Mouse (Mus musculus): Measurements from ENCODE around the gene Nup214. TPM values are rescaled to one million over a fixed set of nuclear protein-coding genes. Genes with fewer than 3 reads are reported as not detected.

Gene Nup214
- polyA plus RNA-seq, 1 experiment from 2014 or later, result 40.5 TPM

- Histone ChIP-seq H3K27me3 (no peaks in the 10 kb centered on the region), H3K9me3 (replicated peaks) (no peaks in the 10 kb centered on the region), H3K4me1 (replicated peaks) (peaks cover 9% of the 10 kb centered on the region; the same call in 1 of the 2 replicates), H3K4me2 (no peak overlapping the region), H3K9ac (no peak overlapping the region), H3K36me3 (replicated peaks) (no peaks in the 10 kb centered on the region), H3K4me3 (replicated peaks) (no peak overlapping the region), H3K27ac (replicated peaks) (no peak overlapping the region)
- no peak for ATAC-seq (ENCODE audit: insufficient read depth)
- WGBS (ENCODE audit: insufficient replicate concordance), result 75% methylated on average over 7 of the region's 7 CpGs
Measured at GRCm38 (mm10) chr2:31963491-31963890, 10.7 kb upstream of the Nup214 start.

GRCm38 (mm10) chr2:31964191-31964590 is 10.0 kb upstream of the Nup214 start:
- no peaks in the 10 kb centered on the region for H3K9me3 ChIP-seq (replicated peaks)
- H3K4me2 ChIP-seq, result no peak overlapping the region
- H3K4me3 ChIP-seq (replicated peaks), result no peak overlapping the region
- WGBS (ENCODE audit: insufficient replicate concordance), result 79% methylated on average over 3 of the region's 3 CpGs
- H3K27me3 ChIP-seq, result no peaks in the 10 kb centered on the region
- H3K9ac ChIP-seq, result no peak overlapping the region
- no peak for ATAC-seq (ENCODE audit: insufficient read depth)
- H3K27ac ChIP-seq (replicated peaks), result no peak overlapping the region
- H3K4me1 ChIP-seq (replicated peaks), result 0 out of 2 replicates have a peak, but pooled peaks cover 9% of the 10 kb centered on the region
- no peaks in the 10 kb centered on the region for H3K36me3 ChIP-seq (replicated peaks)

- no peaks in the 10 kb centered on the region for H3K36me3 ChIP-seq (replicated peaks)
- H3K27me3 ChIP-seq, result no peaks in the 10 kb centered on the region
- H3K4me1 ChIP-seq (replicated peaks), result 0 out of 2 replicates have a peak, but pooled peaks cover 9% of the 10 kb centered on the region
- no peak for ATAC-seq (ENCODE audit: insufficient read depth)
- H3K27ac ChIP-seq (replicated peaks), result no peak overlapping the region
- no peaks in the 10 kb centered on the region for H3K9me3 ChIP-seq (replicated peaks)
- no peak overlapping the region for H3K4me2 ChIP-seq
- H3K9ac ChIP-seq, result no peak overlapping the region
- no peak overlapping the region for H3K4me3 ChIP-seq (replicated peaks)
Measured at GRCm38 (mm10) chr2:31965110-31965509, 9.1 kb upstream of the Nup214 start.

DNA sequence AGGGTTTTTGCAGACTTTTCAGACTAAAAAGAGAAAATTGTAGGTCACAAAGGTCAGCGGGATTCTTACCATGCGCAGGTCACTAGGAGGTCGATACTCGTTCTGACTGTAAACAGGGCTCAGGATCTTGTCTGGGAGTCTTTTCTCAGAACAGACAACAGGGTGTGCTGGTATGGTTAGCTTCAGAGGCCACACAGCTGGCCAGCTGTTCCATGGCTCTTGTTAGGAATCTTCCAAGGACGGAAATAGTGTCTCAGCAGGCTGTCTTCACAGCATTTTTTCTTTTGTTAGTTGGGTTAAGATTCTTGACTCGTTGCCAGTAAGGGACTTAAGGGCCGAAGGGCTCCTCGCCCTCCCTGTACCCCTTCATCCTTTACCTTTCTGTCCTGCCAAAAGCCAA is 7.4 kb upstream of the Nup214 start:
- H3K27ac ChIP-seq (replicated peaks), result no peak overlapping the region
- 70% methylated on average over 8 of the region's 8 CpGs for WGBS (ENCODE audit: insufficient replicate concordance)
- H3K4me2 ChIP-seq, result no peak overlapping the region
- no peaks in the 10 kb centered on the region for H3K9me3 ChIP-seq (replicated peaks)
- H3K27me3 ChIP-seq, result peaks cover 11% of the 10 kb centered on the region; the same call in 1 of the 2 replicates
- no peak for ATAC-seq (ENCODE audit: insufficient read depth)
- H3K36me3 ChIP-seq (replicated peaks), result no peaks in the 10 kb centered on the region
- no peak overlapping the region for H3K9ac ChIP-seq
- no peak overlapping the region for H3K4me3 ChIP-seq (replicated peaks)
- 0 out of 2 replicates have a peak, but pooled peaks cover 4% of the 10 kb centered on the region for H3K4me1 ChIP-seq (replicated peaks)

GRCm38 (mm10) chr2:31972589-31972988 is 1.6 kb upstream of the Nup214 start:
- Histone ChIP-seq H3K9me3 (replicated peaks) (no peaks in the 10 kb centered on the region), H3K4me1 (replicated peaks) (peaks cover 31% of the 10 kb centered on the region), H3K36me3 (replicated peaks) (peaks cover 13% of the 10 kb centered on the region), H3K27me3 (peaks cover 11% of the 10 kb centered on the region; the same call in 1 of the 2 replicates), H3K4me3 (replicated peaks) (no peak overlapping the region), H3K4me2 (no peak overlapping the region), H3K27ac (replicated peaks) (no peak overlapping the region), H3K9ac (no peak overlapping the region)
- 59% methylated on average over 4 of the region's 4 CpGs for WGBS (ENCODE audit: insufficient replicate concordance)
- ATAC-seq (ENCODE audit: insufficient read depth), result no peak

DNA sequence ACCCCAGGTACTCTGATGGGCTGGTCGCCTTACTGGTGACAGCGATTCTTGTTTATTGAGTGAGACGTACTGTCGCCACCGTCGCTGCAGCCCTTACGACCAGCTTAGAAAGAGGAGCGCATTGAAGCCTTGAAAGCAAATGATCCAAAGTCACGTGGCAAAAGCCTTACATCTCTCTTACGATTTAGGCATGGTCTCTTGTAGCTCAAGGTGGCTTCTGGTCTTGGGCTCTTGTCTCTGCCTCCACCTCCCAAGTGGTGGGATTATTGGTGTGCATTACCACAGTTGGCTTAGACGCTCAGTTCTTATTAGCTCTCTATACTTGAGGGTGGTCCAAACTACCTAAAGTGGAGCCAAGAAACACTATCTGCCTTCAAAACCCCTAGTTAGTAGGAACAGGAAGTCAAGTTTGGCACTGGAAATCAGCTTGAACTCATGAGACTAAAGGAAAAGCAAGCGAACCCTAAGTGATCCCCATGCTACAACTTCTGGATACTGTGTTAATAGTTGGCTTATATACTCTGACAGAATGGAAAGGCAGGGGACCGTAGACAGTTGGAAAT is 654 bp downstream of the Nup214 start:
- H3K4me3 ChIP-seq (replicated peaks), result peak overlapping the region; percentile 83
- no peak for ATAC-seq (ENCODE audit: insufficient read depth)
- no peaks in the 10 kb centered on the region for H3K9me3 ChIP-seq (replicated peaks)
- 6% methylated on average over 13 of the region's 13 CpGs for WGBS (ENCODE audit: insufficient replicate concordance)
- peaks cover 36% of the 10 kb centered on the region for H3K36me3 ChIP-seq (replicated peaks)
- peaks cover 31% of the 10 kb centered on the region for H3K4me1 ChIP-seq (replicated peaks)
- H3K4me2 ChIP-seq, result peak overlapping the region; percentile 92
- peak overlapping the region; percentile 82 for H3K9ac ChIP-seq
- H3K27ac ChIP-seq (replicated peaks), result peak overlapping the region; percentile 45; the same call in 1 of the 2 replicates
- H3K27me3 ChIP-seq, result peaks cover 11% of the 10 kb centered on the region; the same call in 1 of the 2 replicates

DNA sequence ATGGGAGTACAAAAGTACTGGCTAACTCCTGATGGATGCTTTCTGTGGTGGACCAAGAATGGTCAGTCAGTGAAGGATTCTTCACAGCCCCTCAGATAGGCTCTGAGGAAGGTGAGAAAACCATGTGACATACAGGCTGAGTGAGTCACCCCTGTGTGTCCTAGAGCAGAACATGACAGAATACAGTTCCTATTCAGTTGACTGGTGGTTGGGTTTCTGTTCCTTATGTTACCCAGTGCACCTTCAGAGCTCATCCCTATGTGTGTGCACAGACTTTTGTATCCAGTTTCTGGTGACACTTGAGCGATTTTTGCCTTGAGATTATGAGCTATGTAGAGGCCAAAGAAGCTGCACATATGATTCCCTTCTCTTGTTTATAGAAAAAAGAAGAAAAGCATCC is 13.5 kb downstream of the Nup214 start:
- 84% methylated on average over 1 of the region's 1 CpGs for WGBS (ENCODE audit: insufficient replicate concordance)

DNA sequence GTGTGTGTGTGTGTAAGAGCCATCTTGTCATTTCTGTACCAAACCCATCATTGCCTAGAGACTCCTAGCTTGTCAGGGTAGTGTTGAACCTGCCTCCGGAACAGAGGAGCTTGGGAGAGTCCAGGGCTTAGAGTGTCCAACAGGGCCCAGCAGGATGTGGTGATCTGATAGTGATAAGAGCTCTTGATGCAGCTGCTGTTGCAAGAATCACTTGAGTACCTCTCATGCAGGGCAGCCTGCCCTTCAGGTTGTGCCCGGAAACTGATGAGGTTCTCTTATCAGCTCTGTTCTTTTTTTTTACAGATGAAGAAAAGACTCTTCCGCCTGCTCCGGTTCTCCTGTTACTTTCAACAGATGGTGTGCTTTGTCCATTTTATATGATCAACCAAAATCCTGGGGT is 16.7 kb downstream of the Nup214 start:
- ATAC-seq (ENCODE audit: insufficient read depth), result no peak
- Histone ChIP-seq H3K27me3 (no peaks in the 10 kb centered on the region), H3K9ac (no peak overlapping the region), H3K27ac (replicated peaks) (no peak overlapping the region), H3K36me3 (replicated peaks) (peaks cover 96% of the 10 kb centered on the region), H3K9me3 (replicated peaks) (no peaks in the 10 kb centered on the region), H3K4me1 (replicated peaks) (no peaks in the 10 kb centered on the region), H3K4me3 (replicated peaks) (no peak overlapping the region), H3K4me2 (no peak overlapping the region)
- 87% methylated on average over 4 of the region's 4 CpGs for WGBS (ENCODE audit: insufficient replicate concordance)

More for the DNA sequence above, 13.5 kb downstream of the Nup214 start:
- Histone ChIP-seq H3K27ac (replicated peaks) (no peak overlapping the region), H3K4me1 (replicated peaks) (no peaks in the 10 kb centered on the region), H3K9ac (no peak overlapping the region), H3K9me3 (replicated peaks) (no peaks in the 10 kb centered on the region), H3K4me3 (replicated peaks) (no peak overlapping the region), H3K27me3 (no peaks in the 10 kb centered on the region), H3K36me3 (replicated peaks) (peaks cover 98% of the 10 kb centered on the region), H3K4me2 (no peak overlapping the region)
- ATAC-seq (ENCODE audit: insufficient read depth), result no peak

- no peak overlapping the region for H3K27ac ChIP-seq (replicated peaks)
- H3K4me3 ChIP-seq (replicated peaks), result no peak overlapping the region
- 89% methylated on average over 9 of the region's 9 CpGs for WGBS (ENCODE audit: insufficient replicate concordance)
- H3K4me1 ChIP-seq (replicated peaks), result no peaks in the 10 kb centered on the region
- H3K9me3 ChIP-seq (replicated peaks), result no peaks in the 10 kb centered on the region
- H3K9ac ChIP-seq, result no peak overlapping the region
- H3K36me3 ChIP-seq (replicated peaks), result peaks cover 96% of the 10 kb centered on the region
- H3K27me3 ChIP-seq, result no peaks in the 10 kb centered on the region
- no peak for ATAC-seq (ENCODE audit: insufficient read depth)
- H3K4me2 ChIP-seq, result no peak overlapping the region
Measured at GRCm38 (mm10) chr2:31994896-31995295, 20.7 kb downstream of the Nup214 start.

DNA sequence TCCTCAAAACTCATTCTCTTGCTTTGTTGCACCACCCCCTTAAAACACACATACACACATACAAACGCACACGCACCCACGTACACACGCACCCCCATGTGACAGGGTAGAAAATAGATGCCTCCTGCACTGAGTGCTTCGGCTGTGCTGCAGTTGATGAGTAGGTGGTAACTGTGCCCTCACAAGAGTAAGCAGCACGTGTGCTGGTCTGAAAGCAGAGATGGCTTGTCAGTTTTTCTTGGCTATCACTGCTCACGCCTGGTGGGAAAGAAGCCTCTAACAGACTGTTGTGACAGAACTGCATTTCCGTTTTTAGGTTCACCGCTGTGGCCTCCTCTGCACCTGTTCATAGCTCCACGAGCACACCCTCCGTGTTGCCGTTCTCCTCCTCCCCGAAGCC is 21.8 kb downstream of the Nup214 start:
- ATAC-seq (ENCODE audit: insufficient read depth), result no peak
- no peak overlapping the region for H3K9ac ChIP-seq
- WGBS (ENCODE audit: insufficient replicate concordance), result 88% methylated on average over 13 of the region's 13 CpGs
- no peaks in the 10 kb centered on the region for H3K4me1 ChIP-seq (replicated peaks)
- H3K4me3 ChIP-seq (replicated peaks), result no peak overlapping the region
- H3K36me3 ChIP-seq (replicated peaks), result peaks cover 96% of the 10 kb centered on the region
- H3K27me3 ChIP-seq, result no peaks in the 10 kb centered on the region
- no peak overlapping the region for H3K27ac ChIP-seq (replicated peaks)
- no peaks in the 10 kb centered on the region for H3K9me3 ChIP-seq (replicated peaks)
- H3K4me2 ChIP-seq, result no peak overlapping the region

DNA sequence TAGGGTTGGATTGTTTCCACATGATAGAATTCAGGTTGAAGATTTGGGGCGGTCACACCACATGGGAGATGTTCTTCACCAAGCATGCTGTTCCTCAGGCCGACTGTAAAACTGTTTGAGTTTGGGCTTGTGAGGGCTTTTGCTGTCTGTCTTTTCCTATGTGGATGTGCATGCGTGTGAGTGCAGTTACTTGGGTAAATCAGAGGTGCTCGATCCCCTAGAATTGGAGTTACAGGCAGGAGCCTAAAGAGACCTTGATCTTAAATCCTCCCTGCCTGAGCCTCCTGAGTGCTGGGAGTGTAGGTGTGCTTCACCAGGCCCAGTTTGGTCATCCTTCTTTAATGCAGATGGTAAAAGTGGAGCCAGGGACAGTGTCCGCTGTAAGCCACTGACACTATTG is 23.3 kb downstream of the Nup214 start:
- H3K9me3 ChIP-seq (replicated peaks), result no peaks in the 10 kb centered on the region
- no peak overlapping the region for H3K4me2 ChIP-seq
- no peaks in the 10 kb centered on the region for H3K4me1 ChIP-seq (replicated peaks)
- H3K27ac ChIP-seq (replicated peaks), result no peak overlapping the region
- no peak overlapping the region for H3K9ac ChIP-seq
- 78% methylated on average over 5 of the region's 5 CpGs for WGBS (ENCODE audit: insufficient replicate concordance)
- H3K4me3 ChIP-seq (replicated peaks), result no peak overlapping the region
- no peaks in the 10 kb centered on the region for H3K27me3 ChIP-seq
- no peak for ATAC-seq (ENCODE audit: insufficient read depth)
- H3K36me3 ChIP-seq (replicated peaks), result peaks cover 88% of the 10 kb centered on the region

DNA sequence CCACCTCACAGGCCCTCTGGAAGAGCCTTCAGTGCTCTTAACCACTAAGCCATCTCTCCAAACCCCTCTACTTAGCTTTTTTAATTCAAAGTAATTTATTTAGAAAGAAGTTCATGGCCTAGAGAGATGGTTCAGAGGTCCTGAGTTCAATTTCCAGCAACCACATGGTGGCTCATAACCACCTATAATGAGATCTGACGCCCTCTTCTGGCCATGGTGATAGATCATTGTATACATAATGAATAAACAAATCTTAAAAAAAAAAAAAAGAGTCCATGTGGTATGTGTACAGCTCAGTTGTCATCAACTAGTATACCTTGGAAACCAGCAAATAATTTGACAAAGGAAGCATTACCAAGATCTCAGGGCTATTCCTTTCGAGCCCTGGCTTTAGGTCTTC is 24.2 kb downstream of the Nup214 start:
- no peaks in the 10 kb centered on the region for H3K4me1 ChIP-seq (replicated peaks)
- H3K4me2 ChIP-seq, result no peak overlapping the region
- no peak overlapping the region for H3K9ac ChIP-seq
- H3K4me3 ChIP-seq (replicated peaks), result no peak overlapping the region
- H3K9me3 ChIP-seq (replicated peaks), result no peaks in the 10 kb centered on the region
- peaks cover 88% of the 10 kb centered on the region for H3K36me3 ChIP-seq (replicated peaks)
- 64% methylated on average over 2 of the region's 2 CpGs for WGBS (ENCODE audit: insufficient replicate concordance)
- H3K27ac ChIP-seq (replicated peaks), result no peak overlapping the region
- no peak for ATAC-seq (ENCODE audit: insufficient read depth)
- H3K27me3 ChIP-seq, result no peaks in the 10 kb centered on the region
